Mouse (Mus musculus) megakaryocyte, embryonic 14.5 days (primary cell): ENCODE data around the gene Tmem43.

Experiments
- FLI1 ChIP-seq: IDR thresholded peaks from 2 replicates; pipeline ENCODE4 v1.6.1; 2012; ENCODE audit warnings: low read length, inconsistent platforms, mixed read lengths
- GATA1 ChIP-seq: IDR thresholded peaks from 3 replicates; pipeline ENCODE4 v1.6.1; 2012; ENCODE audit warnings: mixed read lengths, low read length, inconsistent platforms, borderline replicate concordance

GRCm38 (mm10) chr6:91454546-91454945 is 19.0 kb upstream of the Tmem43 start:
- TF ChIP-seq GATA1 (no peak), FLI1 (no peak)
